Mouse (Mus musculus) midbrain, embryonic 10.5 days (tissue): ENCODE data around the gene Zfp974. TPM values are rescaled to one million over a fixed set of nuclear protein-coding genes. Genes with fewer than 3 reads are reported as not detected.

ENCODE experiments used
- DNase-seq: peaks from one replicate; pipeline ENCODE4 v3.0.0-alpha.2; 2017; ENCODE audit warnings: low spot score
- H3K27ac ChIP-seq: fragments of 300-500 bp; sonication (generic); replicated peaks from 2 replicates; pipeline ENCODE4 v1.5.1; 2016; ENCODE audit warnings: mild to moderate bottlenecking
- H3K27me3 ChIP-seq: fragments of 300-500 bp; sonication (generic); 2 replicates; pipeline ENCODE4 v1.6.1; 2016; ENCODE audit warnings: low read depth, mild to moderate bottlenecking; ENCODE audit not compliant: poor library complexity, severe bottlenecking
- H3K36me3 ChIP-seq: fragments of 300-500 bp; sonication (generic); 2 replicates; pipeline ENCODE4 v1.6.1; 2016; ENCODE audit warnings: mild to moderate bottlenecking, moderate library complexity
- H3K4me1 ChIP-seq: fragments of 300-500 bp; sonication (generic); 2 replicates; pipeline ENCODE4 v1.6.1; 2016
- H3K4me3 ChIP-seq: fragments of 300-500 bp; sonication (generic); 2 replicates; pipeline ENCODE4 v1.5.1; 2016; ENCODE audit warnings: mild to moderate bottlenecking, moderate library complexity
- H3K9me3 ChIP-seq: fragments of 300-500 bp; sonication (generic); replicated peaks from 2 replicates; pipeline ENCODE4 v1.6.1; 2016; ENCODE audit warnings: mild to moderate bottlenecking
- WGBS: fragments of 180-500 bp; shearing (Covaris S2); methylation state at CpG from one replicate; pipeline ENCODE4 v1.1.7; 2016; 5-methylcytosine and 5-hydroxymethylcytosine counted together
- polyA plus RNA-seq: library from polyadenylated mRNA; unstranded; fragments of >200 nt; fragmentation: Nextera tagmentation; extraction: Ambion mirVana; gene quantifications from 2 replicates; pipeline ENCODE4 v1.2.1, GENCODE M21; 2016

The Zfp974 gene
- polyA plus RNA-seq, 1 experiment from 2014 or later: 10.4 TPM

- Histone ChIP-seq H3K9me3 (peaks cover 5% of the 10 kb centered on the region; the same call in 1 of the 2 replicates), H3K27me3 (no peaks in the 10 kb centered on the region), H3K4me1 (peaks cover 22% of the 10 kb centered on the region), H3K36me3 (peaks cover 33% of the 10 kb centered on the region), H3K27ac (peak overlapping the region; percentile 90), H3K4me3 (peak overlapping the region; percentile 78)
- WGBS: under 1% methylated on average over 22 of the region's 22 CpGs
- DNase-seq: peak; percentile 69
Measured at GRCm38 (mm10) chr7:27860396-27861235, 68.6 kb downstream of the Zfp974 start.

GRCm38 (mm10) chr7:27859301-27860251 is 69.7 kb downstream of the Zfp974 start:
- DNase-seq: peak; percentile 16

More at GRCm38 (mm10) chr7:27859301-27860251, 69.7 kb downstream of the Zfp974 start:
- WGBS: 38% methylated on average over 10 of the region's 10 CpGs
- peak overlapping the region; percentile 78 for H3K4me3 ChIP-seq
- no peaks in the 10 kb centered on the region for H3K27me3 ChIP-seq
- H3K27ac ChIP-seq: peak overlapping the region; percentile 90
- H3K4me1 ChIP-seq: peaks cover 22% of the 10 kb centered on the region
- H3K36me3 ChIP-seq: peaks cover 36% of the 10 kb centered on the region
- H3K9me3 ChIP-seq: peaks cover 5% of the 10 kb centered on the region; the same call in 1 of the 2 replicates

Other genes with a start within 250 kb of the Zfp974 start
- gene Zfp607b, start 240.1 kb downstream of the Zfp974 start, polyA plus RNA-seq: 6.3 and 7.7 TPM in 2 replicates
- gene Zfp60, start 198.1 kb downstream of the Zfp974 start, polyA plus RNA-seq: 62.4 and 80.1 TPM in 2 replicates
- 1.9 and 2.1 TPM in 2 replicates for gene Zfp626, start 122.3 kb downstream of the Zfp974 start, polyA plus RNA-seq
- gene Zfp59, start 90.9 kb downstream of the Zfp974 start, polyA plus RNA-seq: 9.9 and 11.1 TPM in 2 replicates
- 3.9 and 4.3 TPM in 2 replicates for gene Zfp607a, start 71.9 kb downstream of the Zfp974 start, polyA plus RNA-seq
- gene Zfp780b, start 49.7 kb upstream of the Zfp974 start, polyA plus RNA-seq: 22.4 and 23.8 TPM in 2 replicates
- 8.3 and 9.0 TPM in 2 replicates for gene Zfp850, start 84.7 kb upstream of the Zfp974 start, polyA plus RNA-seq
- gene Psmc4, start 120.6 kb upstream of the Zfp974 start, polyA plus RNA-seq: 446 and 458 TPM in 2 replicates
- 0.15 and 0.20 TPM in 2 replicates for gene Fcgbp, start 141.8 kb upstream of the Zfp974 start, polyA plus RNA-seq
- 0.05 and 0.17 TPM in 2 replicates for gene 9530053A07Rik, start 200.0 kb upstream of the Zfp974 start, polyA plus RNA-seq
- 136 and 158 TPM in 2 replicates for gene Fbl, start 240.2 kb upstream of the Zfp974 start, polyA plus RNA-seq